Mouse (Mus musculus): ENCODE measurements around the gene Fbxo22. TPM values are rescaled to one million over a fixed set of nuclear protein-coding genes. Genes with fewer than 3 reads are reported as not detected.
"Not testable (repeated sequence)": the region's sequence is repeated elsewhere in the genome, so short reads cannot be mapped to it uniquely, and the experiment has no call there.

Fbxo22 gene
- total RNA-seq, 4 experiments from 2014 or later = 38.5 to 44.4 (median 40.9) TPM

- no peak for DNase-seq
Observed at GRCm38 (mm10) chr9:55240852-55241251, 32.1 kb downstream of the Fbxo22 start.

GRCm38 (mm10) chr9:55241863-55242685 is 33.3 kb downstream of the Fbxo22 start:
- DNase-seq = no peak

GRCm38 (mm10) chr9:55243280-55243679 is 34.6 kb downstream of the Fbxo22 start:
- no peak for DNase-seq

GRCm38 (mm10) chr9:55244079-55244478 is 35.4 kb downstream of the Fbxo22 start:
- no peak for DNase-seq

GRCm38 (mm10) chr9:55245057-55245750 is 36.5 kb downstream of the Fbxo22 start:
- not testable (repeated sequence) for DNase-seq

GRCm38 (mm10) chr9:55246440-55246839 is 37.7 kb downstream of the Fbxo22 start:
- DNase-seq = no peak

GRCm38 (mm10) chr9:55246918-55247317 is 38.2 kb downstream of the Fbxo22 start:
- no peak for DNase-seq

GRCm38 (mm10) chr9:55248465-55248864 is 39.7 kb downstream of the Fbxo22 start:
- DNase-seq = no peak

- DNase-seq = no peak
Observed at GRCm38 (mm10) chr9:55250595-55251247, 42.0 kb downstream of the Fbxo22 start.

GRCm38 (mm10) chr9:55252097-55252496 is 43.4 kb downstream of the Fbxo22 start:
- not testable (repeated sequence) for DNase-seq

GRCm38 (mm10) chr9:55253849-55254248 is 45.1 kb downstream of the Fbxo22 start:
- no peak for DNase-seq

- DNase-seq = no peak
Observed at GRCm38 (mm10) chr9:55255056-55255455, 46.3 kb downstream of the Fbxo22 start.

- DNase-seq = no peak
Observed at GRCm38 (mm10) chr9:55255604-55256003, 46.9 kb downstream of the Fbxo22 start.

GRCm38 (mm10) chr9:55257105-55257504 is 48.4 kb downstream of the Fbxo22 start:
- DNase-seq = no peak

- DNase-seq = no peak
Observed at GRCm38 (mm10) chr9:55259741-55260140, 51.0 kb downstream of the Fbxo22 start.

- DNase-seq = no peak
Observed at GRCm38 (mm10) chr9:55264356-55265302, 55.9 kb downstream of the Fbxo22 start.

GRCm38 (mm10) chr9:55271960-55272560 is 63.3 kb downstream of the Fbxo22 start:
- DNase-seq = no peak

- DNase-seq = no peak
Observed at GRCm38 (mm10) chr9:55273906-55274305, 65.2 kb downstream of the Fbxo22 start.

Data from adrenal gland, adult 8-10 months (tissue).